Mouse (Mus musculus) cortical plate, adult 2 months (tissue): ENCODE results near the gene Pxdn. TPM values are rescaled to one million over a fixed set of nuclear protein-coding genes. Genes with fewer than 3 reads are reported as not detected.

Experiments used
- H3K27ac ChIP-seq: fragments of 200-500 bp; 2 replicates; pipeline ENCODE4 v1.5.1; 2012; ENCODE audit warnings: low read length, control low read depth, inconsistent platforms; ENCODE audit not compliant: insufficient read depth
- H3K4me1 ChIP-seq: fragments of 200-500 bp; 2 replicates; pipeline ENCODE4 v1.6.1; 2011; ENCODE audit warnings: low read length; ENCODE audit not compliant: control insufficient read depth, insufficient read depth
- H3K4me3 ChIP-seq: fragments of 200-500 bp; 2 replicates; pipeline ENCODE4 v1.5.1; 2011; ENCODE audit warnings: mild to moderate bottlenecking, low read length, control low read depth; ENCODE audit not compliant: insufficient read depth
- CTCF ChIP-seq: fragments of 200-500 bp; IDR thresholded peaks from 2 replicates; pipeline ENCODE4 v1.5.1; 2011; ENCODE audit warnings: mild to moderate bottlenecking, control low read depth, low read length; ENCODE audit not compliant: insufficient read depth; ENCODE audit errors: extremely low read depth
- POLR2A ChIP-seq: fragments of 200-500 bp; IDR thresholded peaks from 2 replicates; pipeline ENCODE4 v1.6.1; 2011; ENCODE audit warnings: mild to moderate bottlenecking, low read length, control low read depth; ENCODE audit not compliant: insufficient read depth; ENCODE audit errors: extremely low read depth
- polyA plus RNA-seq: library from polyadenylated mRNA; depleted of rRNA; stranded (reverse); fragments of >200 nt; gene quantifications from 2 replicates; pipeline ENCODE4 v1.2.3, GENCODE M21; 2012

Pxdn gene
- polyA plus RNA-seq, 1 experiment = 72.8 TPM

DNA sequence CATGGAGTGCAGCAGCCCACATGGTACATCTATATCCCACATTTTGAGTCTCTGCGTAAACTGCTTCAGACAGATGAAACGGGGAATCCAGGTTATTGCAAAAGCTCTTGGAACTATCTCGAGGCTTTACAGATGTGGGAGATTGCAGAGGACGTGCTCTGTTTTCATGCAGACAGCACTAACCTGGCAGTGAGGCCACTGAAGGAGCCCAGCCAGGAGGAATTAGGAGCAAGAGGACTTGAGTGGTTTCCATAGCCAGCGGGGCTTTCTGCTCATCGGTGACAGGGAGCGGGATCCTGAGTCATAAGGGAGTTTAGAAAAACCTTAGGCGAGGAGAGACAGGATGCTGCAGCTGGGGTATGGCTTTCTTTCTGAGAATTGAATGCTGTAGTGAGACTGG lies 42.7 kb downstream of the Pxdn start:
- no peaks in the 10 kb centered on the region for H3K4me1 ChIP-seq
- no peak overlapping the region for H3K27ac ChIP-seq
- TF ChIP-seq POLR2A (no peak), CTCF (no peak)
- no peak overlapping the region for H3K4me3 ChIP-seq

DNA sequence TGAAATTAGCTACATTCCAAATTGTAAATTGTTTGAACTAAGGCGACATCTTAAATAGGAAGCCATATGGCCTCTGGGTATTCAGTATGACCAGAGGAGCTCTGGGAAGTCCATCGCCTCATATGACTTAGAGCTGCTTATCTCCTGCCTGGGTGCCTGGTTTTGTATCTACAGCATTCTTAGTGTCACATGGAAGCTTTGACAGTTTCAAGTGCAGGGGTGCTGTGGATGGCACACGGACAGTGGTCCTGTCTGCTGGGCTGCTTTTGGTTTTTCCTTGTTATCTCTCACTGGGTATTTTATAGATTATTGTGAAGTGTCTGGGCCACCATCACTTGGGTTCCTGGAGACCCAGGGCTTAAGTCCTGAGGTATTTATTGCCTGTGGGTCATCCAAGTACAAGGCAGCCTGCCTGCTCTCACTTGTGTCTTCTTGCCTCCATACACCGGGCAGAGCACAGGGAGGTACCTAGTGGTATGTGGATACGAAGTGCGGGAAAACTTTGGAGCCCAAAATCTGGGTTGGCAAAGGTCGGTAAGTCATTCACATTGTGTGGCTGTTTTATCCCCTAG lies 44.4 kb downstream of the Pxdn start:
- H3K4me1 ChIP-seq = no peaks in the 10 kb centered on the region
- TF ChIP-seq CTCF (no peak), POLR2A (no peak)
- H3K4me3 ChIP-seq = no peak overlapping the region
- H3K27ac ChIP-seq = no peak overlapping the region

DNA sequence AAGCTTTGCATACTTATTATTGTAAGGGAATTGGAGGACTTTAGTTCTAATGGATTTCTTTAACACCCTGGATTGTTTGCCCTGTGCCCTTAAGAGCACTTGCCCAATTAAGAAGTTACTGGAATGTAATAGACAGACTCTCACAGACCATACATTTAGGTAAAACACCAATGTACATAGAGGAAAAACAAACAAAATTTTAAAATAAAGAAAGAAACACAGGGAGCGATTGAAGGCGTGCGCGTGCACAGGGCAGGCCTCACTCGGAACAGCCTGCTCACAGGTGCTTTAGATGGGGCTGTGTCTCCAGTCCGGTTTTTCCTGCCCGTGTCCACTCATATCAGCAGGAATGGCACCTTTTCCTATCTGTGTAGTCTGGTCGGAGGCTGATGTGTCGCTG lies 45.8 kb downstream of the Pxdn start:
- TF ChIP-seq CTCF (no peak), POLR2A (no peak)
- Histone ChIP-seq H3K4me3 (no peak overlapping the region), H3K27ac (no peak overlapping the region), H3K4me1 (no peaks in the 10 kb centered on the region)

DNA sequence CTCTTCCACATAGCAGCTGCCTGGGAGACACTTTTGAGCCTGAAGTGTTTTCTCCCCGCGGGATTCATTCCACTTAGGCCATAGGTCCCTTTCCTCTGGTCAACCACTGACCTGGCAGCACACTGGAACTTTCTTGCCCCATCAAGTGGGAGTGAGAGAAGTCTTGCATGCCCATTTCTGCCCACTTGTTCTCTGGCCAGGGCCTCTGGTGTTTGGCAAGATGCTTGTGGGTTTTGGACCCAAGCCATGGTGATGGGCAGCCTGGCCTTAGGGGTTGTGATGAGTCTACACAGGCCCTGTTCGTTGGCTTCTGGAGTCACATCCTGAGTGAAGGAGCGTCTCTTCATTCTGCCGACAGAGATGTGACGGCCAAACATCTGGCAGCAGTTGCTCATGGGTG lies 47.7 kb downstream of the Pxdn start:
- TF ChIP-seq POLR2A (no peak), CTCF (no peak)
- Histone ChIP-seq H3K4me3 (no peak overlapping the region), H3K27ac (no peak overlapping the region), H3K4me1 (no peaks in the 10 kb centered on the region)

DNA sequence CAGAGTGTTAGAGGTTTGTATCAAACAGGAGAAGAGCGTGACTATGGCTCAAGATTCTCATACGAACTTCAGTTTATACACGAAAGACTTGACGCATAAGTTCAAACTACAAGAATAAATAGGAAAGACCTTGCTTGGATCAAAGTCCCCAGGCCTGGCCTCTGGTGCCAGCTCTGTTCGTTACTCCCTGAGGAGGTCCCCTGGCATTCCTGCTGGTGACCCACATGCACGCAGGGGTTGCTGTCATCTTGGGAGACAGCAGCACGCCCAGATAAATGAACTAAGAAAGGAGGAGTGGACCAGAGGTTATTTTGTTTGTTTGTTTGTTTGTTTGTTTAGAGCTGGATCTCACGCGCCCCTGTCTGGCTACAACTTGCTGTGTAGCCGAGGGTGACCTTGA lies 48.8 kb downstream of the Pxdn start:
- TF ChIP-seq CTCF (no peak), POLR2A (no peak)
- Histone ChIP-seq H3K27ac (no peak overlapping the region), H3K4me3 (no peak overlapping the region), H3K4me1 (no peaks in the 10 kb centered on the region)

DNA sequence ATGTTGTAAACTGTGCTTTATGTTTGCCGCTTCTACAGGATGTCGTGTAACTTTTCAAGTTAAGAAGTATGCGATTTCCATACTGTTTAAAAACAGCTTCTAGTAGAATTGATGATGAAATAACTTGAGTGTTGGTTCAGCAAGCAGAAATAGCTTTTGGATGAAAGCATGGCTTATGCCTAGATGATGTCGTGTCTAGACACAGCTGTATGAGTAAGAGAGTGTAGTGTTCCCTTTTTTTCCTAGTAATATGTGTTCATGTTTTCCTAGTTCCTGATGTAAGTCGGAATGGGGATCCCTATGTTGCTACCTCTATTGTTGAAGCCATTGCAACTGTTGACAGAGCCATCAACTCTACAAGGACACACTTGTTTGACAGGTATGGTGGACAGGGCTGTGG lies 61.5 kb downstream of the Pxdn start:
- no peak overlapping the region for H3K4me3 ChIP-seq
- H3K4me1 ChIP-seq = no peaks in the 10 kb centered on the region
- TF ChIP-seq POLR2A (no peak), CTCF (no peak)
- no peak overlapping the region for H3K27ac ChIP-seq

DNA sequence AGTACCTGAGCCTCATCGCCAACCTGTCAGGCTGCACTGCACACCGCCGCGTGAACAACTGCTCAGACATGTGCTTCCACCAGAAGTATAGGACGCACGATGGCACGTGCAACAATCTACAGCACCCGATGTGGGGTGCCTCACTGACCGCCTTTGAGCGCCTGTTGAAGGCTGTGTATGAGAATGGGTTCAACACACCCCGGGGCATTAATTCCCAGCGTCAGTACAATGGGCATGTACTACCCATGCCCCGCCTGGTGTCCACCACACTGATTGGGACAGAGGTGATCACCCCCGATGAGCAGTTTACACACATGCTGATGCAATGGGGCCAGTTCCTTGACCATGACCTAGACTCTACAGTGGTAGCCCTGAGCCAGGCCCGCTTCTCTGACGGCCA lies 64.5 kb downstream of the Pxdn start:
- H3K4me3 ChIP-seq = no peak overlapping the region
- H3K27ac ChIP-seq = no peak overlapping the region
- TF ChIP-seq POLR2A (no peak), CTCF (no peak)
- H3K4me1 ChIP-seq = no peaks in the 10 kb centered on the region

DNA sequence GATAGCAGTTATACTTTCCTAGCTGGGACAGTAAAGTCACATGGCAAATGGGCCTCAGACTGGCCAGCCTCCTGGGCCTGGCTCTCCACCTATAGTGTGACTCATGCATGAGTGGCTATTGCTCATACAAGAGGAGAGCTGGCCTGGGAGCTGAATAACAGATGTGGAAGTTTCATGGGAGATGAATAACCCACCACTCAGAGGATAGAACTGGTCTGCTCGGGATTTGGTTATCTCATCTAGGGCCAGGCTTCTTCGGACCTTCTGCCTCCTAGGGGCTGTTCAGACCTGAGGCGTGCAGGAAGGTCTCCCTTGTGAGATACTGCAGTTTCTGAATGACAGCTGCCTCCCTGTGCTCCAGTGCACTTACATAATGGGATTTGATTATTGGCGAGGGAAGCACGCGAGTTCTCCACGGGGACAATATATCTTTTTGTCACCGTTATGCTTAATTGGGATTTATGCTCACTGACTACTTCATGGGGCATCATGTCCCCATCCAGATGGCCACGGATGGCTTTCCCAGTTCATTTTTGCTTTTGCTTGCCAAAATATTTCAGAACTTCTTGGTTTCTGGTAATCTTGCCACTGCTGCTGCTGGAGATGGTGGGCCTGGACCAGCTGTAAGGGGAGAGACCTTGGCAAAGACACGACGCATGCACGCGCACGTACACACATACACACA lies 66.4 kb downstream of the Pxdn start:
- Histone ChIP-seq H3K4me3 (no peak overlapping the region), H3K27ac (no peak overlapping the region), H3K4me1 (peaks cover 1% of the 10 kb centered on the region; the same call in 1 of the 2 replicates)
- TF ChIP-seq POLR2A (no peak), CTCF (no peak)

DNA sequence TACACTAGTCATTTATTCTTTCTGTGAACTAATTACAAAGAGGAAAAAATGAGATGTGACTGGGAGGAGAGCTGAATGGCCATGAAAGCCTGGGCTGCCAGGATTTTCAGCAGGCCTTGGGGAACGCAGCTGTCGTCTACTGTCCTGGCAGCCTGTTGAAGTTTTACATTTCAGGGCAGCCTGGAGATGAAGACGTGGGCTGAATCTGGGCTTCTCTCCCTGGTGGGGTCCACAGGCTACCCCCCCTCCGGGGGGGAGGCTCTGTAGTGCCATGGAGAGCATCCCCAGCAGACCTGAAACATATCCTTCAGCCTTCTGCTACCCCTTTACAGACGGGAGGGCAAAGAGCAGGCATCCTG lies 66.9 kb downstream of the Pxdn start:
- H3K4me3 ChIP-seq = no peak overlapping the region
- no peak overlapping the region for H3K27ac ChIP-seq
- no peak for TF ChIP-seq POLR2A
- TF ChIP-seq CTCF = no peak
- peaks cover 1% of the 10 kb centered on the region; the same call in 1 of the 2 replicates for H3K4me1 ChIP-seq

DNA sequence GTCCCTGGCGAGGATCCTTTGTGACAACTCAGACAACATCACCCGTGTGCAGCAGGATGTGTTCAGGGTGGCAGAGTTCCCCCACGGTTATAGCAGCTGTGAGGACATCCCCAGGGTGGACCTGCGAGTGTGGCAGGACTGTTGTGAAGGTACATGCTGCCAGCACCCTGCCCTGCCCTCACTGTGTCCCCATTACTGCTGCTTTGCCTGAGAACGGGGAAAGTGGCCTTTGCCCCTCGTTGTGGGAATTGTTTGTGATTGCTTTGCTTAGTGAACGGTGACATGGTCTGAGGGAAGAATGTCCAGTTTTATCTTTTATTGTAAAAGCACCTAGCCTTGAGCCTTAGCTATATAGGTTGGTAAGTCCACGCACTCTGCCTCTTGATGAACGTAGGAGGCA lies 69.2 kb downstream of the Pxdn start:
- TF ChIP-seq POLR2A = no peak
- TF ChIP-seq CTCF = no peak
- H3K4me1 ChIP-seq = peaks cover 1% of the 10 kb centered on the region; the same call in 1 of the 2 replicates
- H3K27ac ChIP-seq = no peak overlapping the region
- H3K4me3 ChIP-seq = no peak overlapping the region
